Mouse (Mus musculus) liver, adult 2 months (tissue): ENCODE results near the gene H1foo.

ENCODE experiments used
- CTCF ChIP-seq: fragments of 200-500 bp; IDR thresholded peaks from 2 replicates; pipeline ENCODE4 v1.5.1; 2011; ENCODE audit warnings: low read depth, low read length, control low read depth
- POLR2A ChIP-seq: fragments of 200-500 bp; IDR thresholded peaks from 2 replicates; pipeline ENCODE4 v1.6.1; 2011; ENCODE audit warnings: low read length, control low read depth; ENCODE audit not compliant: insufficient read depth; ENCODE audit errors: extremely low read depth

DNA sequence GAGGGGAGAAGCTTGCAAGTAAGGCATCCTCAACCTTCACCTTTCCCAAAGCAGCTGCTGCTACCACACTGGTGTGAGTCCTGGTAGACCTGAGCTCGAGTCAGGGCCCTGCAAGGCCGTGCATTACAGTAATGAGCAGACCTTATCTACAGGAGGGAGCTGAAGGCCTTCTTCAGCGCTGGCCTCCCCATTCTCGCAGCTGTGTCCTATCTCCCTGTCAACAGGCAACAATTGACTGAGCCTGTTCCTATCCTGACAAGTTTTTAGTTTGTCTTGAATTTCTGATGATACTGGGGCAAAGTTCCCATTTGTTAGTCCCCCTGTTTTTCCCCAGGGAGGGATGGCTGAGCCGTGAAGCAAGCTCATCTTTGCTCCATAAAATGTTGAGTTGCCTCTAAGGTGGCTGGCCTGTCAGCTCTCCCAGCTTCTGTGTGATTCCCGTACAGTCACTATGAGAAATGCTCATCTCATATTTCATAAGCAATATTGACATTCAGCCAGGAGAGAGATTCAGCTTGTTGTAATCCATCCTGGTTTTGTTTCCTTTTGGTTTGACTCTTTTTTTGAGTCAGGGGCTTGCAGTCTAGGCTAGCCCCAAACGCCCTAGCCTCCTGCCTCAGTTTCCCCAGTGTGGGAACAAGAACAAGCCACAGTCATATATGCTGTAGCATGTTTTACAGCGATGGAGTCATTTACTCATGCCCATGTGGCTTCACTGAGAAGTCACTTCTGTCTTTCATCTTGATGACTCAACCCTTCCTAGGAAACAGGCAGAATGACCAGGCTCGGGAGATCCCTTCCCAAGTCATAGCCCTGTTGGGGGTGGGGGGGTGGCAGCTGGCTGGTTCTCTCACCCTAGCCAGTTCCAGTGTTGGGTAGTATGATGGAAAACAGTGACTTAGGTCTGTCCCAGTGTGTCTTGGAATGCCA, 975 bp upstream of the H1foo start:
- TF ChIP-seq CTCF (no peak), POLR2A (no peak)
